Mouse (Mus musculus): ENCODE data around the gene Vim.

GRCm38 (mm10) chr2:13544193-13544824 is 29.4 kb upstream of the Vim start, which contains the start of gene Trdmt1:
- TF ChIP-seq EP300 (IDR thresholded peaks at IDR 0.05; ENCODE audit: low read depth), result no peak
- TF ChIP-seq CTCF (IDR thresholded peaks at IDR 0.05; ENCODE audit: low read depth), result no peak
